Mouse (Mus musculus) neural tube, embryonic 12.5 days (tissue): Measurements from ENCODE around the gene Slc8a3. TPM values are rescaled to one million over a fixed set of nuclear protein-coding genes. Genes with fewer than 3 reads are reported as not detected.

Experiments
- ATAC-seq: fragments of 200-750 bp; cut with Nextera tagmentation; 2 replicates; pipeline ENCODE4 v1.8.0; 2017; ENCODE audit warnings: low read depth, mild to moderate bottlenecking, moderate TSS enrichment, moderate library complexity; ENCODE audit not compliant: low FRiP score
- H3K27ac ChIP-seq: fragments of 300-500 bp; sonication (generic); 2 replicates; pipeline ENCODE4 v1.5.1; 2016
- H3K27me3 ChIP-seq: fragments of 300-500 bp; sonication (generic); replicated peaks from 2 replicates; pipeline ENCODE4 v1.6.1; 2016; ENCODE audit warnings: mild to moderate bottlenecking
- H3K36me3 ChIP-seq: fragments of 300-500 bp; sonication (generic); 2 replicates; pipeline ENCODE4 v1.6.1; 2016; ENCODE audit warnings: mild to moderate bottlenecking
- H3K4me1 ChIP-seq: fragments of 300-500 bp; sonication (generic); 2 replicates; pipeline ENCODE4 v1.6.1; 2016
- H3K4me2 ChIP-seq: fragments of 300-500 bp; sonication (generic); replicated peaks from 2 replicates; pipeline ENCODE4 v1.6.1; 2016; ENCODE audit warnings: mild to moderate bottlenecking
- H3K4me3 ChIP-seq: fragments of 300-500 bp; sonication (generic); 2 replicates; pipeline ENCODE4 v1.5.1; 2016
- H3K9ac ChIP-seq: fragments of 300-500 bp; sonication (generic); 2 replicates; pipeline ENCODE4 v1.6.1; 2016; ENCODE audit warnings: mild to moderate bottlenecking
- H3K9me3 ChIP-seq: fragments of 300-500 bp; sonication (generic); 2 replicates; pipeline ENCODE4 v1.6.1; 2016; ENCODE audit warnings: mild to moderate bottlenecking
- WGBS: fragments of 180-500 bp; shearing (Covaris S2); methylation state at CpG from one replicate; pipeline ENCODE4 v1.1.7; 2016; 5-methylcytosine and 5-hydroxymethylcytosine counted together
- polyA plus RNA-seq: library from polyadenylated mRNA; unstranded; fragments of >200 nt; fragmentation: Nextera tagmentation; extraction: Ambion mirVana; gene quantifications from 2 replicates; pipeline ENCODE4 v1.2.1, GENCODE M21; 2016

Slc8a3 gene
- polyA plus RNA-seq, 1 experiment from 2014 or later, result 4.2 TPM

DNA sequence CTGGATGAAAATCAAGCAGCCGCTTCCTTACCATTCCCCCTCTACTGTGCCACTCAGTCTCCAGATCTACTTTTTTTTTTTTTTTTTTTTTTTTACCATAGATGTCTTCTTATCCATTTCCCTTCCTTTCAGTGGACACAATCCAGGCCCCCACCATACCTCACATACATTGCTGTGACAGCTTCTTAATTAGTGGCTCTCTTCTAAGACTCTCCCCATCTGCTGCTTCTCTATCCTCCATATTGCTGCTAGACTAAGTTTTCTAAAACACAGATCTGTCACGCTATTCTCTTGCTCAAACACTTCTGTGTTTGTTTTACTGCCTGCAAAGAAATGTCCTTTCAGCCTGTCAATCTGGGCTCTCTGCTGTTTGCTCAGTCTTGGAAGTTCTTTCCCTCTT is 54.9 kb downstream of the Slc8a3 start:
- 67% methylated on average over 2 of the region's 2 CpGs for WGBS
- Histone ChIP-seq H3K9ac (no peak overlapping the region), H3K4me3 (no peak overlapping the region), H3K27me3 (no peaks in the 10 kb centered on the region), H3K4me2 (no peak overlapping the region), H3K4me1 (peaks cover 4% of the 10 kb centered on the region; the same call in 1 of the 2 replicates), H3K9me3 (no peaks in the 10 kb centered on the region), H3K36me3 (no peaks in the 10 kb centered on the region), H3K27ac (no peak overlapping the region)
- no peak for ATAC-seq

DNA sequence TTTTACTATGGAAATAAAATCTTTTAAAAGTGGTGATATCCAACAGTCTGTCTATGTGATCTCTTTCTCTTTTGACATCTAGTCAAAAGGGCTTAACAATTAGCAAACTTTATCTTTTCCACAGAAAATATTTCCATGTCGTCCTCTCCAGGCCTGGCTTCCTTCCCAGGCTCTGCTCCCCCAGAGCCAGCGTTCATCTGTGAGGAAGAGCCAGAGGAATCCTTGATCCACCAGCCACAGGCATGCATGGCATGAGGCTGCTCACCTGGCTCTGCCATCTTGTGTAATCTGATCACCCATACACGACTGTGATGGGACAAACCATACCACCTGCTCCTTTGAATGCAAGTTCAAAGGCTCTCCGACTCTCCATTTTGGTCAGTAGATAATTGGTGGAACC is 58.4 kb downstream of the Slc8a3 start:
- WGBS, result 79% methylated on average over 4 of the region's 4 CpGs

DNA sequence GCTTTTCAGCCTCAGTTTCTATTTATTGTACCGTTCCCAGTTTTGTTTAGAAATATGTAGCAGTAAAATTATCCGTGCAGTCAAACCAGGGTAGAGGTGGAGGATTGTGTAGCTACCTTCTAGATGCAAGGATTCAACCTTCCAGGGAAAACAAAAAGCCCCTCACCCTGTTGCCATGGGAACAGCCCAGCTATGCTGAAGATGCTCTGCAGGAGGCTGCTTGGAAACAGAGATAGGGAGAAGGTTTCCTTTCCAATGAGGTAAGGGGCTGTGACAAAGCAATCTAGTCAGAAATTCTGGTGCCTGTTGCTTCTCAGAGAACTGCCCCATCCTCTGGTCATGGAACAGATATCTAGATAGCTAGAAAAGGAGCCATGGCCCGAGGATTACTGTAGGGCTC is 59.6 kb downstream of the Slc8a3 start:
- no peak overlapping the region for H3K9ac ChIP-seq
- WGBS, result 36% methylated on average over 3 of the region's 3 CpGs
- no peak overlapping the region for H3K4me3 ChIP-seq
- H3K4me1 ChIP-seq, result peaks cover 4% of the 10 kb centered on the region; the same call in 1 of the 2 replicates
- no peak for ATAC-seq
- no peaks in the 10 kb centered on the region for H3K9me3 ChIP-seq
- no peaks in the 10 kb centered on the region for H3K36me3 ChIP-seq
- no peak overlapping the region for H3K4me2 ChIP-seq
- H3K27ac ChIP-seq, result no peak overlapping the region
- H3K27me3 ChIP-seq, result no peaks in the 10 kb centered on the region

More for the DNA sequence above, 58.4 kb downstream of the Slc8a3 start:
- Histone ChIP-seq H3K4me3 (no peak overlapping the region), H3K36me3 (no peaks in the 10 kb centered on the region), H3K9ac (no peak overlapping the region), H3K4me2 (no peak overlapping the region), H3K27ac (no peak overlapping the region), H3K4me1 (peaks cover 4% of the 10 kb centered on the region; the same call in 1 of the 2 replicates), H3K27me3 (no peaks in the 10 kb centered on the region), H3K9me3 (no peaks in the 10 kb centered on the region)
- ATAC-seq, result no peak

DNA sequence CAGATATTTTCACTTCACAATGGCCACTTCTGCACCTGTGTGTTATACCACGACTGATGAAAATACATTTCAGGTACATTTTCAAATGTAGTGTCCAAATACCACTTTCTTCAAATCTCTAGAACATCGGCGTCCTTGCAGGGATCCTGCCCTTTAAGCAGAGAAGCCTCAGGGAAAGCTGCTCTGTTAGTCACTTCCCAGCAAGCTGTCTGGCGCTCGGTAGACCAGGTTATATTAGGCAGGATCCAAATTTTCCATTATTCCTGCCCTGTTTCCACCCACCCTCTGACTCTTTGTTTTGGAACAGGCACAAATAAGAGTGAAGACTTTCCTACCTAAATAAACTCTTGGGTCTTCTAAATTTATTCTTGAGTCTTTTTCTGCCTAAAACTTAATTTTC is 63.7 kb downstream of the Slc8a3 start:
- no peak for ATAC-seq
- H3K9ac ChIP-seq, result no peak overlapping the region
- peaks cover 4% of the 10 kb centered on the region; the same call in 1 of the 2 replicates for H3K4me1 ChIP-seq
- H3K27me3 ChIP-seq, result no peaks in the 10 kb centered on the region
- no peaks in the 10 kb centered on the region for H3K9me3 ChIP-seq
- H3K4me3 ChIP-seq, result no peak overlapping the region
- no peak overlapping the region for H3K4me2 ChIP-seq
- H3K27ac ChIP-seq, result no peak overlapping the region
- H3K36me3 ChIP-seq, result no peaks in the 10 kb centered on the region
- WGBS, result 88% methylated on average over 5 of the region's 5 CpGs

DNA sequence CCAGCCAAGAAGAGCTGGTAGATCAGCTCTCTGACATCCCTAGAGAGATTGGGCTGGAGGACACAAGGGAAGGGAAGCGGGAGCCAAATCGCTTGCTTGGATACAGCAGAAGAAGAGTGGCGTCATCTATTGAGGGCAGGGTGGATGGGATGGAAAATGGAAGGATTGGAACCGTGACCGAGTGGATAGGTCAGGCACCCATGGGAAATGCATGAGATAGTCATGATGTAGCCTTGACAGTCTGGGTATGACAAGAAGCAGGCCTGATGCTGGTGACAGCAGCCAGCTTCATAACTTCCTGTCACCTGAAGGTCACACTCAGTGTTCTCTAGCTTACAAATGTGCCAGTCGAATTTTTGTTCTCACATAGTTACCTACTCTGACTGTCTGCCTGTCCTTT is 70.2 kb downstream of the Slc8a3 start:
- H3K4me3 ChIP-seq, result no peak overlapping the region
- no peaks in the 10 kb centered on the region for H3K36me3 ChIP-seq
- no peaks in the 10 kb centered on the region for H3K4me1 ChIP-seq
- no peak overlapping the region for H3K9ac ChIP-seq
- no peaks in the 10 kb centered on the region for H3K9me3 ChIP-seq
- 92% methylated on average over 6 of the region's 6 CpGs for WGBS
- no peak overlapping the region for H3K4me2 ChIP-seq
- no peak for ATAC-seq
- H3K27ac ChIP-seq, result no peak overlapping the region
- H3K27me3 ChIP-seq, result no peaks in the 10 kb centered on the region

DNA sequence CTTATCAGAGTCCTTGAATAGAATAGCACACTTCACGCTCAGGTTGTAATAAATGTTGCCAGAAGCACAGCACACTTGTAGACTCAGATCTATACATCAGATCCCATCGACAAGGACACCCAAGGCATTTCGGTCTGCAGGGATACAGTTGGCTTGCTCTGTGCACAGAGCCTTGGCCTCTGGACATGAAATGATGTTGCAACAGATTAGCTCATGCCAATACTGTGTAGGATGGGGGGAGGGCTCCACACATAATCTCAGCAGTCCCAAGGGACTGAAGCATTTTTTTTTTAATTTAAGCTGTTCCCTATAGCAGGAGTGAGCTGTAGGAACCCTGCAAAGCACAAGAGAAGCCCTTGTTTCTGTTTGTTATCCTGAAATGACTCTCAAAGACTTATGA is 74.8 kb downstream of the Slc8a3 start:
- Histone ChIP-seq H3K36me3 (no peaks in the 10 kb centered on the region), H3K9ac (no peak overlapping the region), H3K27ac (no peak overlapping the region), H3K4me3 (no peak overlapping the region), H3K27me3 (no peaks in the 10 kb centered on the region), H3K4me2 (no peak overlapping the region), H3K4me1 (no peaks in the 10 kb centered on the region), H3K9me3 (no peaks in the 10 kb centered on the region)
- 90% methylated on average over 3 of the region's 3 CpGs for WGBS
- no peak for ATAC-seq

DNA sequence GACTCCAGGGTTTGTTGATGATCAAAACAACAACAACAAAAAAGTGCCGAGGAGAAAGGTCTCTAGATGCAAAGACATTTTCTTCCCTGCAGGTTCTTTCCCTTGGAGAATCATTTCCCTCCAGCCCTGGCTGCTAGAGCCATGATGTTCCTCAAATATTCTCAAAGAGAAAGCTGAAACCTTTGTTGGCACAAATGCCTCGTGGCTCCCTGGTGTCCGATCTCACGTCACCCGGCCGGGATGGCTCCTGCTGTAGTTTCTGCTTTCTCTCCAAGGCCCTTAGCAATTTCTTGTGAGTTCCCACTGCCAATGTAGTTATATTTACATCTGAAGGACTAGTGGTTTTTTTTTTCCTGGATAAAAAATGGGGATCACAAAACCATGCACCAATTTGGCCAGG is 87.6 kb downstream of the Slc8a3 start:
- H3K4me3 ChIP-seq, result no peak overlapping the region
- ATAC-seq, result no peak
- 82% methylated on average over 6 of the region's 6 CpGs for WGBS

DNA sequence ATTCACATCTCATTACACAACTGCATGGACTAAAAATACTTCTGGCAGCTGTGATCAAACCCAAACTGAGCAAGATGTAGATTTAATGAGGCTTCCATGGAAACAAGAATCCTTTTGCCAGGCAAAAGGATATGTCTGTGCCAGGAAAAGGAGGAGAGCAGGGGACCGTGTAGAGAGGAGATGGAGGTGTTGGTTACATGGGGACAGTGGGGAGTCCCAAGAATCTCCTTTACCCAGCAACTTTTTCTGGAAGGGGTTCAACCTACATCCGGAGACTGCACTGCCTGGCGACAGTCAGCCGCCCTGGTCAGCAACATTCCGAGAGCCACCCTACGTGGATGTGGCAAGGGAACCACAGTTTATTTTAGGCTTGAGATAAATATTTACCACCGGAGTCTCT is 88.0 kb downstream of the Slc8a3 start:
- H3K27ac ChIP-seq, result no peak overlapping the region
- no peak overlapping the region for H3K4me2 ChIP-seq
- 88% methylated on average over 7 of the region's 7 CpGs for WGBS
- H3K36me3 ChIP-seq, result no peaks in the 10 kb centered on the region
- no peaks in the 10 kb centered on the region for H3K4me1 ChIP-seq
- no peaks in the 10 kb centered on the region for H3K27me3 ChIP-seq
- no peak overlapping the region for H3K9ac ChIP-seq
- no peak overlapping the region for H3K4me3 ChIP-seq
- H3K9me3 ChIP-seq, result no peaks in the 10 kb centered on the region
- no peak for ATAC-seq

More for the DNA sequence above, 87.6 kb downstream of the Slc8a3 start:
- Histone ChIP-seq H3K27me3 (no peaks in the 10 kb centered on the region), H3K27ac (no peak overlapping the region), H3K4me1 (no peaks in the 10 kb centered on the region), H3K9ac (no peak overlapping the region), H3K9me3 (no peaks in the 10 kb centered on the region), H3K36me3 (no peaks in the 10 kb centered on the region), H3K4me2 (no peak overlapping the region)

DNA sequence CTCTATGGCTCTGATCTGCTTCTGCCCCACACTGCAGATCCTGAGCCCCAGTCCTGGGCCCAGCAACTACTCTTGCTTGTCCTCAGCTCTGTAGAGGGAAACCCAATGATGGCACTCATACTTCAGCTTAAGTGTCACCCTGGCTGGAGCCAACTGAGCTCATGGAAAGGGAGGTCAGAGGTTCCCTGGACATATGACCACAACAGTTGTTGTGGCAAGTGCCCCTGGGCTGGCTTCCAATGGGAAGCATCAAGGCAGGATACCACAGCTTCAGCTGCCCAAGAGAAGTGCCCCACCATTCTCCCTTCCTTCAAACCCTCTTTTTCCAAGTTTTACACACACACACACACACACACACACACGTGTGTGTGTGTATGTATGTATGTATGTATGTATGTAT is 88.5 kb downstream of the Slc8a3 start:
- no peak overlapping the region for H3K4me2 ChIP-seq
- no peak for ATAC-seq
- no peaks in the 10 kb centered on the region for H3K9me3 ChIP-seq
- 75% methylated on average over 1 of the region's 1 CpGs for WGBS
- H3K4me3 ChIP-seq, result no peak overlapping the region
- H3K9ac ChIP-seq, result no peak overlapping the region
- H3K4me1 ChIP-seq, result no peaks in the 10 kb centered on the region
- no peak overlapping the region for H3K27ac ChIP-seq
- no peaks in the 10 kb centered on the region for H3K27me3 ChIP-seq
- no peaks in the 10 kb centered on the region for H3K36me3 ChIP-seq

DNA sequence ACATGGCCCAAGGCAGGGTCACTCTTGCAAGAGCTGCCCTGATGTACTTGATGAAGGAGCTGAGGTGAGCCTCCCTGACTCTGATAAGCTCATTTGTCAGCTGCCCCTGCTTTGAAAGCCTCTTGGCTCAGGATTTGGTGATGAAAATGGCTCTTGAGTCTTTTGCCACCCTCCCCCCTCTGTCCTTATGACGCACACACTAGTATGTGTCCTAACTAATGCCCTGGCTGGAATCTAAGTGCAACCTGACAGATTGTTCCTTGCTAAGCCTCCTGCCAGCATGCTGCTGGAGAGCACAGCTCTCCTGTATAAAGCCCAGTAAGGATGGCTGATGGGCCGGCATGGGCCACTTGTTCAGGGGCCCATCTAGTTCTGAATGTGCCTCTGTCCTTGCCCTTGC is 91.3 kb downstream of the Slc8a3 start:
- WGBS, result 95% methylated on average over 2 of the region's 2 CpGs
- no peak for ATAC-seq
- H3K4me3 ChIP-seq, result no peak overlapping the region

DNA sequence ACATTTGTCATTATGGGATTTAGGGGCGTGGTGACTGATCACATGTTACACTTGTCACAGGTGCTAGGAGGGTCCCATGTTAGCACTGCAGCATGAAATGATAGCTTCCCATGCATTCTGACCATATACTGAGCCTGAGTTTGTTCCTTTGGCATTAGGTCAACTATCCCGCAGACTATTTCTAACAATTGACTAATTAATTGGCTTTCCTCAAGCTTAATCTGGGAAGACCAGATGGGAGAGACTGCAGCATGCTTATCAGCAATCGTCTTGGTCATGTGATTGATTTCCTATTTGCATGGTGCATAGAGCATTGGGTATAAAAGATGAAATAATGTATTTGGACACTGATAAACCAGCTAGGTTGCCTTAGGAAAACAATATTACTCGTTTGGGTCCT is 91.9 kb downstream of the Slc8a3 start:
- H3K4me1 ChIP-seq, result no peaks in the 10 kb centered on the region
- no peaks in the 10 kb centered on the region for H3K36me3 ChIP-seq
- H3K9me3 ChIP-seq, result no peaks in the 10 kb centered on the region
- H3K27ac ChIP-seq, result no peak overlapping the region
- no peak overlapping the region for H3K4me2 ChIP-seq
- ATAC-seq, result no peak
- H3K27me3 ChIP-seq, result no peaks in the 10 kb centered on the region
- H3K4me3 ChIP-seq, result no peak overlapping the region
- WGBS, result 86% methylated on average over 4 of the region's 4 CpGs
- no peak overlapping the region for H3K9ac ChIP-seq

More for the DNA sequence above, 91.3 kb downstream of the Slc8a3 start:
- H3K4me1 ChIP-seq, result no peaks in the 10 kb centered on the region
- H3K9me3 ChIP-seq, result no peaks in the 10 kb centered on the region
- H3K4me2 ChIP-seq, result no peak overlapping the region
- H3K27me3 ChIP-seq, result no peaks in the 10 kb centered on the region
- no peak overlapping the region for H3K9ac ChIP-seq
- no peaks in the 10 kb centered on the region for H3K36me3 ChIP-seq
- H3K27ac ChIP-seq, result no peak overlapping the region

DNA sequence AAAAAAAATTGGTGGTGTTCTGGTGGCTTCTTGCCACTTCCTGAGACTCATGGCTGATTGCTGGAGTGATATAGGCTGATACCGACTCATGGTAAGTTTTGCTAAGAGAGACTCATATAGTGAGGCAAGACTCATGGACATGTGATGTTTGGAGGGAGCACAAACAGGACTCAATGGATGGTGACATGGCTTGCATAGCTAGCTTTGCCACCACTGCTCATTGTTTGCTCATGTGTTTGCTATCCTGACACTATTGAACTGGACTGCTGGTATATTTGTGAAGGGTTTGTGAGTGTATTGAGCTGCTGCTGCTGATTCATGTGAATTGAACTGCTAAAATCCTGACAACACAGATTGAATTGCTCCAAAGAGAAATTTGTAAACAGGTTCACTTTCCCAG is 95.8 kb downstream of the Slc8a3 start:
- Histone ChIP-seq H3K27ac (no peak overlapping the region), H3K4me1 (no peaks in the 10 kb centered on the region), H3K27me3 (no peaks in the 10 kb centered on the region), H3K9me3 (no peaks in the 10 kb centered on the region), H3K4me2 (no peak overlapping the region), H3K9ac (no peak overlapping the region), H3K4me3 (no peak overlapping the region), H3K36me3 (no peaks in the 10 kb centered on the region)
- WGBS, result 97% methylated on average over 1 of the region's 1 CpGs
- no peak for ATAC-seq

DNA sequence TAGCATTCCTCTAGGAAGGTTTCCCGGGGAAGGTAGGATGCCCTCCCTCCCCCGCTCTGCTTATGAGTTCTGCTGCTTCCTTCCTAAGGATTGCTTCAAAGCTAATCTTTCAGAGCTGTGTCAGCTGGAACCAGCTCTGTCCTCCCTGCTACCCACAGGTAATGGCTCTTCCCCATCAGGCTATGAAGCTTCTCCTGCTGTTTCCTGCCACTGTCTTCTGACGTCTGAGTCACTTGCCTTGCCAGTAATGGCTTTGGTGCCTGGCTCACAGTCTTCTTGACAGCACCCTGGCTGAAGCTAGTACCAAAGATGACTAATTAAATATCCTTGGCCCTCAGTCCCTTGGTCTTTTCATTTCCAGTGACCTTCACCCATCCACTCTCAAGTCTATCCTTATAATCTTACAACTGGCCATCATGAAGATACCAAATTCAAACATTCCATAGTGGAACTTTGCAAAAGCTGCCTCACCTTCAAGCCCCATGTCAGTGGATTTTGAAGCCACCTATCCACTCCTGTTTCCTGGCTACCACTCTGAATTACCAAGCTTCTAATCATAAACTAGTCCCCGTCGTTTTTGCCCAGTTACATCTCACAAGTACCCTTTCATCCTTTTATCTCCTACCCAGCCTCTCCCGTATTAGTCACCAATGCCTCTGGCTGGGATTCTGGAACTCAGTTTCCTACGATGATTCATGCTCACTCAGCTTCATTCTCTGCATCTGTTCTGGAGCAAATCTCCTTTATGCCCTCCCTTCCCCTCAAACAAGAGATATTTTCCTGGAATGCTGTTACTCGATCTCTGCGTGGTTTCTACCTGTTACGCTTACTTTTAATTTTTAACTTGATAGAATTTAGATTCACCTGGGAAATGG is 97.3 kb downstream of the Slc8a3 start:
- Histone ChIP-seq H3K4me1 (no peaks in the 10 kb centered on the region), H3K9me3 (no peaks in the 10 kb centered on the region), H3K27ac (no peak overlapping the region), H3K9ac (no peak overlapping the region), H3K4me3 (no peak overlapping the region), H3K36me3 (no peaks in the 10 kb centered on the region), H3K4me2 (no peak overlapping the region), H3K27me3 (no peaks in the 10 kb centered on the region)
- WGBS, result 87% methylated on average over 10 of the region's 10 CpGs
- ATAC-seq, result no peak
